Mouse (Mus musculus): Measurements from ENCODE around the gene Gm5795.
"Not testable (repeated sequence)": the region's sequence is repeated elsewhere in the genome, so short reads cannot be mapped to it uniquely, and the experiment has no call there.

The Gm5795 gene

DNA sequence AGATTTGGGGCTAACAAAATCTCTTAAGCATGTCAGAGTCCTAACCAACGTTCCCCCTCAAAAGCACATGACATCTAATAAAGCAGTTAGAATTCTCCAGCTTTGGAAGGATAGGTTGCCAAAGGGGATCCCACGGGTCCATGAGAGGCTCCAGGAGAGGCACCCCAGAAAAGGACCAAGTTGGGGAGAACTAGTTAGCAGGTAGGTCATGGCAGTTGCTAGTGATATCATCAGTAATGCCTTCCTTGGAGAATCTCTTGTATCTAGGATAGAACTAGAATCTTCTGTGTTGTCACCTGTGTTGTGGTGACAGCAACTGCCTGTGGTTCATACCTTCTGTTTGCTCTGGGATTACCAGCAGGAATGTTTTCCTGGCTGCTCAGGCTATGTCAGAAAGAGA, at the start of gene Gm5795:
Gm5795 (plus strand) TSS at position 301 of the 400 bp plus-strand sequence.
- DNase-seq: not testable (repeated sequence)

DNA sequence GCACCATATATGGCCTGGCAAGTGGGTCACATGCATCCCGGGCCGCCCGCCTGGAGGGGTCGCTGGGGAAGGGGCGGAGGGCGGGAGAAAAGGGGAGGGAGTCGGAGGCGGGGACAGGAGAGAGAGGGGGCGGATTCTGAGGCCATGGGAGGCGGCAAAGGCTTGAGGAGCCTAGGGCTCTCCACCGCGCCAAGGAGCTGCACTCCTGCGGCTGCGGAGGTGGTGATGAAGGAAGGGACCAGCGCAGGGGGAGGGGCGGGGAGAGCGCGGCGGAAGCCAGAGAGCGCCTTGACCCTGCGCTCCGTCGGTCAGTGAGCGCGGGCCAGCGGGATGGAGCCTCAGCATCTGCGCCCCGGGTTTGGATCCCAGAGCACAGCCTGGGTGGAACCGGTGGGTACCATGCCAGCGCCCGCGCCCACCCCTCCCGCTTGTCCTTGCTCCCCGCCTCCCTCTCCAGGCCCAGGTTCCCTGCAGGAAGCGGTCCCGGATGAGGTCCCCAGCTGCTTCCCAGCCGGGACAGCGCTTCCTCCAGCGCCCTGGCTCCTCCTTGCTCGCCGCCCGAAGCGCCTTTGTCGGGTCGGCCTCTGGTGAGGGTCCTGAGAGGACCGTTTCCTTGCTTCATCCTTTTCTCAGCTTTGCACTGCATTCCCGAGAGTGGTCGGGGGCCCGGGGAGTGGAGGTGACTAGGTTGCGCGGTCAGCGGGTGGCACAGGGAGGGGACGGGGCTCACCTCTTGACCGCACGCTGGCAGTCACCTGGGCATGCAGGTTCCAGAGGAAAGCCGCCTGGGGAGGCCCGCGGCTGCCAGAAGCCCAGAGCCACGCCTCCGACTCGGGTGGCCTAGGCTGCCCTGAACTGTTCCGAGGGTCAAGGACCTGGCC, 20.5 kb downstream of the Gm5795 start, which contains the start of gene D830030K20Rik:
D830030K20Rik (plus strand) TSS at position 217 of the 881 bp plus-strand sequence.
- DNase-seq: not testable (repeated sequence)

DNA sequence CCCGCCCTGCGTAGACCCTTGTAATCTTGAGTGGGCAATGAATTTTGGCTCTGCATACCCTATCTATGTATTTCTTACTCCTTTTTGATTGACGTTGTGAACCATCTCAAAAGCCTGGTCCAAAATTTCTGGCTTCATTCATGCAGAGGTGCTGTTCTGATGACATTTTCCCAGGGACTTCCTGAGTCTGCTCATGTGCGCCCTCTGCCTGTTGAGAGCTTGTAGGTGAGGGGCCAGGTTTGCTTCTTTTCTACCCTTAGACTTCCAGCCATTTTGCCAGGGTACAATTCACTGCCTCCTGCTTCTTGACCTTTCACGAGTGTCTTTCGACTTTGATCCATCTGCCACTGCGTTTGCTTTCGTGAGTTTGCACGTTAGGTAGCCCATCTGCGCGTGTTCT, 21.3 kb downstream of the Gm5795 start:
- DNase-seq: peak; percentile 7

Data from cerebellum, adult 9-10 months (tissue).